17 mouse cellular contexts compared by ENCODE assay signal in the genomic region with DNA sequence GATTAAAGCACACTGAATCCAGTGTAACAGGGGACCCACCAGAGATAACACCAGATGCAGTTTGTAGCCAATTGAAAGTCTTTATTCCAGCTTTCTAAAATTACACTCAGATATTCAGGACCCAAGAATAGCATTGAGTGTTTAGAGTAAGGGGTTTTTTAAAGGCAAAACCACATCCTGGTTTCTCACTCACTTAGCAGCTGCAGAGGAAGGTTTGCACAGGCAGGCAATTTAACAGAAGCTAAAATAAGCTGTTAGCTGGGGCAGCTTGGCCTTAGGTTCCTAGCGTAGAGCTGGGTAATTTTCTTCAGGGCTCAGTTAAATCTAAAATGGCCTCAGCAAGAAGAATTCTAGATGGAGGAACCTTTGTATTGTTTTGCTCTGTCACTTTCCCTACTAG. TPM values are rescaled to one million over a fixed set of nuclear protein-coding genes. Genes with fewer than 3 reads are reported as not detected.
A peak's percentile ranks its signal among the peaks of the same experiment; 100 is the strongest.
DNase-seq lines count a peak whose midpoint lies in the region; ATAC-seq and TF ChIP-seq lines count a peak whose summit lies in the region.
"Had no signal": no experiment of that assay in that cellular context is flagged by ENCODE, and none has a peak within 500 bp of the region (broad histone marks: within the 10 kb centered on the region; RNA-seq: fewer than 3 reads in every experiment).

No protein-coding gene starts in this region.

- H3K79me2 ChIP-seq in heart, adult 2 months (replicated peaks; ENCODE audit: control insufficient read depth, insufficient read depth, low read length): peaks cover 13% of the 10 kb centered on the region
- H3K79me2 ChIP-seq in macrophage (ENCODE audit: inconsistent target): peaks cover 100% of the 10 kb centered on the region

- no peaks in the 10 kb centered on the region for H3K36me3 ChIP-seq in heart, embryonic 16.5 days (ENCODE audit: control insufficient read depth, insufficient read depth)
- H3K36me3 ChIP-seq in heart, adult 2 months (ENCODE audit: control insufficient read depth, insufficient read depth, low read length): peaks cover 16% of the 10 kb centered on the region
- no peaks in the 10 kb centered on the region for H3K36me3 ChIP-seq in macrophage (ENCODE audit: inconsistent target)
- H3K36me3 ChIP-seq in forebrain, embryonic 16.5 days (ENCODE audit: control insufficient read depth, insufficient read depth): no peaks in the 10 kb centered on the region
- H3K36me3 ChIP-seq: embryonic facial prominence, embryonic 15.5 days; forebrain, embryonic 15.5 days; hindbrain, embryonic 12.5 days; stomach, embryonic 15.5 days had no signal

- ATAC-seq in heart, embryonic 16.5 days (replicated peaks; ENCODE audit: extremely low read depth, insufficient read depth, low FRiP score): no peak
- peak; percentile 95 for ATAC-seq in CD4-positive, CD25-positive, alpha-beta regulatory T cell, adult 4 months
- ATAC-seq in forebrain, embryonic 16.5 days: no peak
- ATAC-seq: forebrain, embryonic 15.5 days had no signal

- intact Hi-C loops in heart, adult 2 months (cut with DNase I): no loop called here
- intact Hi-C loops in left cerebral cortex, postnatal 10 days (cut with DNase I): no loop called here

- no peaks in the 10 kb centered on the region for H3K27me3 ChIP-seq in heart, embryonic 16.5 days (ENCODE audit: control insufficient read depth, insufficient read depth, low read length)
- no peaks in the 10 kb centered on the region for H3K27me3 ChIP-seq in heart, adult 2 months (ENCODE audit: control insufficient read depth, insufficient read depth, low read length)
- H3K27me3 ChIP-seq in forebrain, embryonic 16.5 days (replicated peaks; ENCODE audit: control insufficient read depth, insufficient read depth, low read length): no peaks in the 10 kb centered on the region
- H3K27me3 ChIP-seq: embryonic facial prominence, embryonic 15.5 days; forebrain, embryonic 15.5 days; hindbrain, embryonic 12.5 days; stomach, embryonic 15.5 days had no signal

- no peak overlapping the region for H3K4me3 ChIP-seq in heart, embryonic 16.5 days (ENCODE audit: low read length)
- no peak overlapping the region for H3K4me3 ChIP-seq in heart, adult 2 months
- no peak overlapping the region for H3K4me3 ChIP-seq in macrophage (ENCODE audit: inconsistent target)
- no peak overlapping the region for H3K4me3 ChIP-seq in forebrain, embryonic 16.5 days (replicated peaks; ENCODE audit: low read length)
- H3K4me3 ChIP-seq: embryonic facial prominence, embryonic 15.5 days; forebrain, embryonic 15.5 days; hindbrain, embryonic 12.5 days; stomach, embryonic 15.5 days had no signal

- H3K9ac ChIP-seq in heart, embryonic 16.5 days (ENCODE audit: low read length): no peak overlapping the region
- H3K9ac ChIP-seq in heart, adult 2 months (ENCODE audit: low read depth, low read length): no peak overlapping the region
- H3K9ac ChIP-seq in forebrain, embryonic 16.5 days (replicated peaks; ENCODE audit: low read depth, low read length): no peak overlapping the region
- H3K9ac ChIP-seq: embryonic facial prominence, embryonic 15.5 days; forebrain, embryonic 15.5 days; hindbrain, embryonic 12.5 days; lung, embryonic 14.5 days; stomach, embryonic 15.5 days had no signal

- no peak overlapping the region for H3K4me2 ChIP-seq in heart, embryonic 16.5 days (ENCODE audit: low read depth, low read length)
- H3K4me2 ChIP-seq in forebrain, embryonic 16.5 days (ENCODE audit: low read length): no peak overlapping the region
- H3K4me2 ChIP-seq: embryonic facial prominence, embryonic 15.5 days; forebrain, embryonic 15.5 days; hindbrain, embryonic 12.5 days; lung, embryonic 14.5 days; stomach, embryonic 15.5 days had no signal

- no peak for DNase-seq in heart, adult 2 months
- peak; percentile 37 for DNase-seq in B cell, adult 2 months
- DNase-seq in left cerebral cortex, postnatal 10 days (ENCODE audit: extremely low spot score in 1 of 2, low spot score in 2 of 2): no peak
- no peak for DNase-seq in right cerebral cortex, postnatal 14 days
- DNase-seq: adrenal gland, postnatal 36 days; kidney, adult 11 months; liver; lung, embryonic 14.5 days had no signal

- TF ChIP-seq POLR2A in heart, adult 2 months (IDR thresholded peaks at IDR 0.05; ENCODE audit: insufficient read depth, low read depth, low read length): no peak

- TF ChIP-seq EP300 in heart, adult 2 months (IDR thresholded peaks at IDR 0.05; ENCODE audit: insufficient read depth, low read depth, low read length): no peak

- no peak for TF ChIP-seq CTCF in heart, adult 2 months (IDR thresholded peaks at IDR 0.05)

- peak overlapping the region; percentile 2 for H3K27ac ChIP-seq in heart, embryonic 16.5 days (ENCODE audit: low read length)
- no peak overlapping the region; the same call in 1 of the 2 replicates for H3K27ac ChIP-seq in heart, adult 2 months
- H3K27ac ChIP-seq in macrophage: peak overlapping the region; percentile 71
- H3K27ac ChIP-seq in forebrain, embryonic 16.5 days (ENCODE audit: low read length): no peak overlapping the region
- H3K27ac ChIP-seq: embryonic facial prominence, embryonic 15.5 days; forebrain, embryonic 15.5 days; hindbrain, embryonic 12.5 days; stomach, embryonic 15.5 days had no signal

- H3K4me1 ChIP-seq in heart, embryonic 16.5 days (ENCODE audit: control insufficient read depth, insufficient read depth, low read length): peaks cover 24% of the 10 kb centered on the region
- peaks cover 17% of the 10 kb centered on the region for H3K4me1 ChIP-seq in heart, adult 2 months (ENCODE audit: control insufficient read depth, insufficient read depth, low read length)
- 0 out of 2 replicates have a peak, but pooled peaks cover 4% of the 10 kb centered on the region for H3K4me1 ChIP-seq in forebrain, embryonic 16.5 days (replicated peaks; ENCODE audit: control insufficient read depth, insufficient read depth, low read length)
- H3K4me1 ChIP-seq: forebrain, embryonic 15.5 days had no signal

- H3K9me3 ChIP-seq in heart, embryonic 16.5 days (replicated peaks; ENCODE audit: control insufficient read depth, low read length): no peaks in the 10 kb centered on the region
- H3K9me3 ChIP-seq in forebrain, embryonic 16.5 days (ENCODE audit: control insufficient read depth, low read length): no peaks in the 10 kb centered on the region
- H3K9me3 ChIP-seq: embryonic facial prominence, embryonic 15.5 days; forebrain, embryonic 15.5 days; G1E; hindbrain, embryonic 12.5 days; stomach, embryonic 15.5 days had no signal

- WGBS in heart, embryonic 16.5 days: 70% methylated on average over 1 of the region's 1 CpGs
- WGBS in heart, adult 2 months: 79% methylated on average over 1 of the region's 1 CpGs
- 0% methylated on average over 1 of the region's 1 CpGs for WGBS in macrophage (ENCODE audit: missing documents)
- WGBS in forebrain, embryonic 16.5 days: 89% methylated on average over 1 of the region's 1 CpGs

RNA-seq across cellular contexts. Expression of a gene that starts 13.6 kb away (rescaled TPM):
- polyA plus RNA-seq in heart, embryonic 16.5 days (2015; fragmentation: Nextera tagmentation; extraction: Ambion mirVana): 22.6 and 25.0 TPM in 2 replicates
- 10 to 100 TPM; 40.8 to 47.3 TPM for total RNA-seq in heart, adult 2 months (2021)
- 23.5 and 34.7 TPM in 2 replicates for polyA plus RNA-seq in heart, adult 2 months (2012; rRNA removed)
- 10 to 100 TPM; 38.7 to 57.0 TPM for polyA plus RNA-seq in CD4-positive, CD25-positive, alpha-beta regulatory T cell, adult 4 months (2017; shearing (Covaris generic))
- total RNA-seq in macrophage (2018; cell fraction: chromatin; rRNA removed): 100 to 1,000 TPM in 20 of 26 experiments, 10 to 100 TPM in 6; 34.5 to 425 (median 135) TPM
- total RNA-seq in macrophage (2018; cell fraction: cytosol; rRNA removed): 10 to 100 TPM; 22.3 to 84.2 (median 40.3) TPM
- 100 to 1,000 TPM in 9 of 26 experiments, 10 to 100 TPM in 17; 36.1 to 233 (median 76.6) TPM for total RNA-seq in macrophage (2018; cell fraction: nucleus; rRNA removed)
- polyA plus RNA-seq in macrophage (2018): 33.2 to 62.9 TPM (median 58.3 TPM) in 3 replicates
- 100 to 1,000 TPM; 140 to 160 TPM for total RNA-seq in left cerebral cortex, postnatal 10 days (2021)
- polyA plus RNA-seq in forebrain, embryonic 16.5 days (2015; fragmentation: Nextera tagmentation; extraction: Ambion mirVana): 57.7 TPM in 2 replicates

Comparison
In these comparisons a context has a peak if more than half of its experiments do, and no peak if none do; other contexts are left out.
1. H3K27ac ChIP-seq: peak in heart, embryonic 16.5 days (single experiment) and macrophage (single experiment); none in heart, adult 2 months (single experiment) and forebrain, embryonic 16.5 days (single experiment).
2. DNase-seq: peak in B cell, adult 2 months (2 of 2); none in heart, adult 2 months (0 of 2), left cerebral cortex, postnatal 10 days (0 of 2) and right cerebral cortex, postnatal 14 days (single experiment).